Mouse (Mus musculus): ENCODE measurements around the gene Zfp853. TPM values are rescaled to one million over a fixed set of nuclear protein-coding genes. Genes with fewer than 3 reads are reported as not detected.

Gene Zfp853
- polyA plus RNA-seq, 1 experiment from 2014 or later, result not detected

DNA sequence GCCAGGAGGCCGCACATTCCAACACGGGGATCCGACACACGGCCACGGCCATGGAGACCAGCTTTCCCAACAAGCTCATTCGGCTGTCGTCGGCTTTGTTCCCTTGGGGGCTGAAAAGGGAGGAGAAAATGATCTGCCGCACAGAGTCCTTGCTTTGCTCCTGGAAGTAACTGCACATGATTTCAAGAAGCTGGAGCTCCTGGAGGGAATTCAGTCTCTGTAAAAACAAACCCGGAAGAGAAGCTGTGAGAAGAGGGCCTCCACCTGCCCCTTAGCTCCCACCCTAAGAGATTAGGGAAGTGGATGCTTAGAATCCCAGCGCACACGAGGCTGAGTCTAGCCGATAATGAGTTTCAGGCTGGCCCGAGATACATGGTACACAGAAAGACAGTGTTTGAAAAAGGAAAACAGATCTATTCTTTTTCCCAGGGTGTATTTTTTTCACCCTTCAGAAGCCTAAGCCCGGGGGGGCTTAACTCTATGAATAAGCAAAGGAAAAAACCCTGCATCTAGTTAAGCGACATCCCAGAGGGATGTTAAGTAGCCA, 20.8 kb upstream of the Zfp853 start:
- ATAC-seq, result peak; percentile 65; the same call in 1 of the 2 replicates
- H3K4me1 ChIP-seq, result peaks cover 52% of the 10 kb centered on the region
- peak overlapping the region; percentile 89 for H3K27ac ChIP-seq
- H3K4me2 ChIP-seq, result peak overlapping the region; percentile 95
- peak overlapping the region; percentile 75 for H3K4me3 ChIP-seq
- H3K9me3 ChIP-seq (replicated peaks), result no peaks in the 10 kb centered on the region
- WGBS (ENCODE audit: insufficient replicate concordance), result 7% methylated on average over 16 of the region's 16 CpGs
- peak overlapping the region; percentile 95 for H3K9ac ChIP-seq
- H3K27me3 ChIP-seq (replicated peaks), result no peaks in the 10 kb centered on the region
- H3K36me3 ChIP-seq, result peaks cover 80% of the 10 kb centered on the region

DNA sequence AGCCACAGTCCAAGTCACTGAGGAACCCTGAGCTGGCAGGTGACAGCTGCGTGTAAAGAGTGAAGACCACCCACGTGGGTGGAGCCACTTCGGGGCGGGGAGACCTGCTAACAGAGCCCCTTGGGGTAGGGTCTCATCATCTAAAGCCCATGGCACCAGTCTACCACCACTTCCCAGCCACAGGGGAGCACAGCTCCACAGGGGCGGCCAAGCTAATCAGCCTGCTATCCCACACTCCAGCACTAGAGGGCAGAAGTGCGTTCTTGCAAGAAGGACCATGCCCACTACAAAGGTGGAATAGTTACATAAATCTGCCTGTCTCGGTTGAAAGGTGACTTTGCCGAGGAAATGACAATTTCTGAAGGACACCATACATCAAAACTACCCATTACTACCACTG, 18.5 kb upstream of the Zfp853 start:
- no peaks in the 10 kb centered on the region for H3K27me3 ChIP-seq (replicated peaks)
- no peak overlapping the region for H3K9ac ChIP-seq
- ATAC-seq, result no peak
- H3K4me2 ChIP-seq, result no peak overlapping the region
- H3K4me3 ChIP-seq, result no peak overlapping the region
- WGBS (ENCODE audit: insufficient replicate concordance), result 52% methylated on average over 8 of the region's 8 CpGs
- H3K9me3 ChIP-seq (replicated peaks), result no peaks in the 10 kb centered on the region
- no peak overlapping the region for H3K27ac ChIP-seq
- H3K36me3 ChIP-seq, result peaks cover 81% of the 10 kb centered on the region
- H3K4me1 ChIP-seq, result peaks cover 52% of the 10 kb centered on the region

DNA sequence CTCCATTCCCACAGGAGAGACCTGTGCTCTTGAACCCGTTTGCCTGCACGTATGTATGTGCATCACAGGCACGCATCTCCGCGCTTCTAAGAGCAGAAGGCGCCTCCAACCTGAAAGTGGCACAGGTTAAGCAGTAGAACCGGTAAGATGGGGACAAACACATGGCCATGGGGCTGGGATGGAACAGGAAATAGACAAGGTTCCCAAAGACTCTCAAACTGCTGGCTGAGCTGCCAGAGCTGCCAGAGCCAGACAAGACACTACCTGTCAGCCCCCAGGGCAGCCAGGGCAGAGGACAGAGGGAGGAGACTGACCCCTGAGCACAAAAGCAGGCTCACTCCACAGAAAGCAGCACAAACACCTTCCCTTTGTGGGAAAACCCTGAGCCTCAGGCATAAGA, 16.5 kb upstream of the Zfp853 start:
- Histone ChIP-seq H3K4me2 (no peak overlapping the region), H3K27ac (no peak overlapping the region), H3K9me3 (replicated peaks) (no peaks in the 10 kb centered on the region), H3K4me3 (no peak overlapping the region), H3K36me3 (peaks cover 88% of the 10 kb centered on the region), H3K27me3 (replicated peaks) (no peaks in the 10 kb centered on the region), H3K9ac (no peak overlapping the region), H3K4me1 (peaks cover 43% of the 10 kb centered on the region)
- 86% methylated on average over 7 of the region's 7 CpGs for WGBS (ENCODE audit: insufficient replicate concordance)
- ATAC-seq, result no peak

DNA sequence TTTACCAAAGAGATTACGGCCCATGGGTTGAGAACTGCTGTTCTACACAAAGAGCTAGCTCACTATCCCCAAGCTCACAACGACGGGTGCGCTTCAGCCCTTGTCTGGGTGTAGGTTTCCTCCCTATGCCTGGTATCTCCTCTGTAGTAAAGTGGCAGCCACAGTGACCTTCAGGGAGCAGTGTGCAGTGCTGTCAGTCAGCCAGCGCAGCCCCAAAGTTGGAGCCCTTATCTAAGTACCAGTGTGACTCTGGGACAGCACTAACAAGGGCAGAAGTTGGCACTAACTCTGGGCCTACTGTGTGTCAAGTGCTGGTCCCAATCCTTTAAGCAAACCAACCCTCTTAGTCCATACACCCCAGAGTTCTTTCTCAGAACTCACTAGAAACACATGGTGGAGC, 15.4 kb upstream of the Zfp853 start:
- no peaks in the 10 kb centered on the region for H3K27me3 ChIP-seq (replicated peaks)
- no peak overlapping the region for H3K27ac ChIP-seq
- H3K4me2 ChIP-seq, result no peak overlapping the region
- no peak for ATAC-seq
- H3K4me1 ChIP-seq, result peaks cover 38% of the 10 kb centered on the region
- no peaks in the 10 kb centered on the region for H3K9me3 ChIP-seq (replicated peaks)
- H3K36me3 ChIP-seq, result peaks cover 98% of the 10 kb centered on the region
- no peak overlapping the region for H3K4me3 ChIP-seq
- no peak overlapping the region for H3K9ac ChIP-seq
- 89% methylated on average over 5 of the region's 5 CpGs for WGBS (ENCODE audit: insufficient replicate concordance)

DNA sequence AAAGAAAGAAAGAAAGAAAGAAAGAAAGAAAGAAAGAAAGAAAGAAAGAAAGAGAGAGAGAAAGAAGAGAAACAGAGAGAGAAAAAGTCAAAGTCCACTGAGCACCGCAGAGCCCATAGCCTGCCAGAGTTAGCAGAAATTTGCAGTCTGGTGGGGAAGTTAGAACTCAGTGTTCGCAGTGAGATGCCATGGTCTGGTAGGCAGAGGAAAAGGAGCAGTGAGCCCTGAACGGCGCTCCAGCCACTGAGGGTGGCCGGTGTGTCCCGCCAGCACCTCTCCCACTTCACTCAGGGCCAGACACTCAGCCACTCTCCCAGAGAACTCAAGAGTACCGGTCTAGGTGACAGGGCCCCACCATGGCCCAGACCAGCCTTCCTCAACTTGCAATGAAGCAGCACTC, 10.8 kb upstream of the Zfp853 start:
- Histone ChIP-seq H3K27ac (no peak overlapping the region), H3K9me3 (replicated peaks) (no peaks in the 10 kb centered on the region), H3K4me1 (no peaks in the 10 kb centered on the region), H3K27me3 (replicated peaks) (no peaks in the 10 kb centered on the region), H3K4me2 (no peak overlapping the region), H3K9ac (no peak overlapping the region), H3K36me3 (peaks cover 99% of the 10 kb centered on the region), H3K4me3 (no peak overlapping the region)
- ATAC-seq, result no peak
- 85% methylated on average over 7 of the region's 7 CpGs for WGBS (ENCODE audit: insufficient replicate concordance)

DNA sequence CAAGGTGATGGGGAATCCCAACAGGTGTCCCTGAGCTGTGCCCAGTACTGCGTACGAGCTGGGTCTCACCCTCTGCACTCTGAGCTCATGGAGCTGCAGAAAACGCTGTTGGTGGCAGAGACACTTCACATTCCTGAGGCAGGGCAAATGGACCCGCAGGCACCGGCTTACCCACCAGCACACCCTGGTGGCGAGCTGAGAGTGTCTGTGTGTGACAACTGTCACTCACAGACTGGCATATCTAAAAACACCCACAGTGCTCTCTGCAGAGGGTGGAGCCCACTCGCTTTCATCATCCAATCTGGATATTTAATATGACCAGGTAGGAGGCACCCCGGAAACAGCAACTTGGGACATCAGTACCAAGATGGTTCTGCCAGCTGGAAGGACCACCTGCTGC, 7.9 kb upstream of the Zfp853 start:
- no peaks in the 10 kb centered on the region for H3K9me3 ChIP-seq (replicated peaks)
- no peaks in the 10 kb centered on the region for H3K27me3 ChIP-seq (replicated peaks)
- no peak overlapping the region for H3K4me2 ChIP-seq
- ATAC-seq, result no peak
- H3K9ac ChIP-seq, result no peak overlapping the region
- peaks cover 81% of the 10 kb centered on the region for H3K36me3 ChIP-seq
- 82% methylated on average over 8 of the region's 8 CpGs for WGBS (ENCODE audit: insufficient replicate concordance)
- H3K4me3 ChIP-seq, result no peak overlapping the region
- no peak overlapping the region for H3K27ac ChIP-seq
- no peaks in the 10 kb centered on the region for H3K4me1 ChIP-seq

DNA sequence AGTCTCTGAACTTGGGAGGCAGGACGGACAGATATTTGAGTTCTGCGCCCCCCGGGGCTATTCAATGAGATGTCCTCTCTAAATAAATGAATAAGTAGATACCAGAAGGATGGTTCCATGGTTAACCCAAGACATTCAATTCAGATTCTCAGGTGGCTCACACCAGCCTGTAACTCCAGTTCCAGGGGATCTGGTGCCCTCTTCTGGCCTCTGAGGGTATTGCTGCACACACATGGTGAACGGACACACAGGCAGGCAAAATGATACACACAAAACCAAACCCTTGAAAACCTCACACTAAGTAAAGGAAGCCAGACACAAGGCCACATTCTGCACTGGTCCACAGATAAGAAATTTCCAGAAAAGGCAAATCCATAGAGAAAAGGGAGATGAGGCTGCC, 6.3 kb upstream of the Zfp853 start:
- Histone ChIP-seq H3K27me3 (replicated peaks) (peaks cover 2% of the 10 kb centered on the region; the same call in 1 of the 2 replicates), H3K9ac (no peak overlapping the region), H3K4me3 (no peak overlapping the region), H3K9me3 (replicated peaks) (no peaks in the 10 kb centered on the region), H3K36me3 (peaks cover 65% of the 10 kb centered on the region), H3K27ac (no peak overlapping the region), H3K4me1 (no peaks in the 10 kb centered on the region), H3K4me2 (no peak overlapping the region)
- no peak for ATAC-seq
- 77% methylated on average over 4 of the region's 4 CpGs for WGBS (ENCODE audit: insufficient replicate concordance)

DNA sequence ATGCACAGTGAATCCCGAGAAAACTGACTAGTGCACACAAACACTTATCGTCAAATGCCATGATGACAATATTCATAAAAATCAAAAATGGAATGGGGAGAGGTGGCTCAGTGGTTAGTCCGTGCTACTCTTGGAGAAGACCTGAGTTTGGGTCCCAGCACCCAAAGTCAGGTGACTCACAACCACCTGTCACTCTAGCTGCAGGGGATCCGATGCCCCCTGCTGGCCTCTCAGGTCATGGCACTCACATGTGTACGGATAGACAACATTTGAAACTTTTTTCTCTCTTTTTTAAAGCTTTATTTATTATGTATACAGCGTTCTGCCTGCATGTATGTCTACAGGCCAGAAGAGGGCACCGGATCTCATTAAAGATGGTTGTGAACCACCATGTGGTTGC, 5.0 kb upstream of the Zfp853 start:
- Histone ChIP-seq H3K9ac (no peak overlapping the region), H3K9me3 (replicated peaks) (no peaks in the 10 kb centered on the region), H3K4me2 (no peak overlapping the region), H3K36me3 (peaks cover 53% of the 10 kb centered on the region), H3K27ac (no peak overlapping the region), H3K4me1 (peaks cover 1% of the 10 kb centered on the region; the same call in 1 of the 2 replicates), H3K27me3 (replicated peaks) (peaks cover 15% of the 10 kb centered on the region), H3K4me3 (no peak overlapping the region)
- 82% methylated on average over 7 of the region's 7 CpGs for WGBS (ENCODE audit: insufficient replicate concordance)
- no peak for ATAC-seq

DNA sequence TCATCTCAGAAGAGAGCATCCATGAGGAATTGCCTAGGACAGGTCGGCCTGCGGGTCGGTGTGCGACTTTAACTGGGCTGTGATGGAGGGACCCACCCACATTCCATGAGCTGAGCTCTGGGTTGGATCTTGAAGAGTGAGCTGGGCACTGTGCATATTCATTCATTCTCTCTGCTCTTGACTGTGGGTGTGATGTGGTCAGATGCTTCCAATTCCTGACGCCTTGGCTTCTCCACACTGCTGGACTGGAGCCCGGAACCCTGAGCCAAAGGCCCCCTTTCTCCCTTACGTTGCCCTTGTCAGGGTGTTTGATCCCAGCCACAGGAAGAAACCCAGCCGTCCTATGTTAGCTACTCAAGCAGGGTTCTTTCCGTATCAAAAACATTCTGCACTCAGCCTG, 4.6 kb upstream of the Zfp853 start:
- Histone ChIP-seq H3K9ac (no peak overlapping the region), H3K36me3 (peaks cover 49% of the 10 kb centered on the region), H3K27me3 (replicated peaks) (peaks cover 19% of the 10 kb centered on the region), H3K4me3 (no peak overlapping the region), H3K4me1 (peaks cover 5% of the 10 kb centered on the region; the same call in 1 of the 2 replicates), H3K4me2 (no peak overlapping the region), H3K27ac (no peak overlapping the region), H3K9me3 (replicated peaks) (no peaks in the 10 kb centered on the region)
- no peak for ATAC-seq
- 86% methylated on average over 9 of the region's 9 CpGs for WGBS (ENCODE audit: insufficient replicate concordance)

DNA sequence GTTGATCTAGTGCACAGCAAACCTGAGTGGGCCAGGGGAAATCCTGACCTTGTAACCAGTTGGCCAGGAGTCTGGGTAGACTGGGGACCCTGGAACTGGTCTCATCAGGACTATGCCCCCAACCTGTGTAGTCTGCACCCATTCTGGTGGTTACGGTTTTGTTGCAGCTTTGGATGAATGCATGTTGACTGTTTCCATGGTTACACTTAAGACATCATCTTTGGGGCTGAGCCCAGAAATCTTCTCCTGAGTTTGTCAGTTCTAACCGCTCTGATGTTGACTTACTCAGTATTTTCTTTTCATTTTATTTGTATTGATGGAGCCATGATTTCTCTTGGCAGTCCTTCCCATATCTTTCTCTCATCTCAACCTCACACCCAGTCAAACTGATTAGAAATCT, 1.9 kb upstream of the Zfp853 start:
- Histone ChIP-seq H3K9me3 (replicated peaks) (no peaks in the 10 kb centered on the region), H3K9ac (no peak overlapping the region), H3K27me3 (replicated peaks) (peaks cover 45% of the 10 kb centered on the region), H3K4me3 (no peak overlapping the region), H3K36me3 (peaks cover 23% of the 10 kb centered on the region), H3K27ac (no peak overlapping the region), H3K4me1 (peaks cover 7% of the 10 kb centered on the region; the same call in 1 of the 2 replicates), H3K4me2 (no peak overlapping the region)
- no peak for ATAC-seq
- WGBS (ENCODE audit: insufficient replicate concordance), result 89% methylated on average over 2 of the region's 2 CpGs

DNA sequence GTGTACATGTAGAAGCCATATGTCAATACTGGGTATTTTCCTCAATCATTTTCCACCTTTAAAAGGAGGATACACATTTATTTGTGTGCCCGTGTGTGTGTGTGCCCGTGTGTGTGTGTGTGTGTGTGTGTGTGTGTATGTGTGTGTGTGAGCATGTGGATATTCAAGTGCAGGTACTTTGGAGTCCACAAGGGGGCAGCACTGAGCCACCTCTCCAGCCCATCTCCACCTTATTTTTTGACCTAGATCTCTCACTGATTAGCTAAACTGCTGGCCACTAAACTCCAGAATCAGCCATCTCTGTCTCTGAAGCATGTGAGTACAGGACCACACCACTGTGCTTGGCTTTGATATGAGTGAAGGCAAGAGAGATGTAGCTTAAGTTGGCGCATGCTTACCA, 1.4 kb upstream of the Zfp853 start:
- WGBS (ENCODE audit: insufficient replicate concordance), result 78% methylated on average over 3 of the region's 3 CpGs
- peaks cover 18% of the 10 kb centered on the region for H3K36me3 ChIP-seq
- H3K9me3 ChIP-seq (replicated peaks), result no peaks in the 10 kb centered on the region
- no peak overlapping the region for H3K4me2 ChIP-seq
- no peak for ATAC-seq
- H3K4me1 ChIP-seq, result peaks cover 7% of the 10 kb centered on the region; the same call in 1 of the 2 replicates
- no peak overlapping the region for H3K4me3 ChIP-seq
- no peak overlapping the region for H3K9ac ChIP-seq
- peaks cover 50% of the 10 kb centered on the region for H3K27me3 ChIP-seq (replicated peaks)
- no peak overlapping the region for H3K27ac ChIP-seq

DNA sequence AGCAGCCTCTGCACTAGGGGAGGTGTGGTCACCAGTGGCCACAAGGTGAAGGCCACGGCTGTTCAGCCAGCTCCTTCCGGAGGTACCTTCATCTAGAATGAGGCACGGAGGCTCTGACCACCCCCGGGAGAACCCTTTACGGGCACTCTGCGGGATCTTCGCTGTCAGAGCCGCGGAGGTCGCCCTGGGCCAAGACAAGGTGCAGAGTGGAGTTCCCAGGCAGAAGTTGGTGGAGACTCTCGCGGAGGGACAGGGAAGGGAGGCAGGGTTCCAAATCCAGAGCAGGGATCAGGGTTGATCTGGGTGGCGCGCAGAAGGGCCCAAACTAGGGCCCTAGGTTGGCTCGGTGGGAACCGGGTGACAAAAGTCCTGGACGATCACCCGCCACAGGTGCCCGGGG, 544 bp downstream of the Zfp853 start:
- H3K4me3 ChIP-seq, result peak overlapping the region; percentile 33
- peaks cover 70% of the 10 kb centered on the region for H3K27me3 ChIP-seq (replicated peaks)
- WGBS (ENCODE audit: insufficient replicate concordance), result 4% methylated on average over 18 of the region's 19 CpGs
- H3K9me3 ChIP-seq (replicated peaks), result no peaks in the 10 kb centered on the region; the same call in 1 of the 2 replicates
- H3K4me1 ChIP-seq, result peaks cover 8% of the 10 kb centered on the region; the same call in 1 of the 2 replicates
- no peaks in the 10 kb centered on the region for H3K36me3 ChIP-seq
- H3K27ac ChIP-seq, result no peak overlapping the region
- H3K9ac ChIP-seq, result no peak overlapping the region
- ATAC-seq, result no peak
- H3K4me2 ChIP-seq, result peak overlapping the region; percentile 63

DNA sequence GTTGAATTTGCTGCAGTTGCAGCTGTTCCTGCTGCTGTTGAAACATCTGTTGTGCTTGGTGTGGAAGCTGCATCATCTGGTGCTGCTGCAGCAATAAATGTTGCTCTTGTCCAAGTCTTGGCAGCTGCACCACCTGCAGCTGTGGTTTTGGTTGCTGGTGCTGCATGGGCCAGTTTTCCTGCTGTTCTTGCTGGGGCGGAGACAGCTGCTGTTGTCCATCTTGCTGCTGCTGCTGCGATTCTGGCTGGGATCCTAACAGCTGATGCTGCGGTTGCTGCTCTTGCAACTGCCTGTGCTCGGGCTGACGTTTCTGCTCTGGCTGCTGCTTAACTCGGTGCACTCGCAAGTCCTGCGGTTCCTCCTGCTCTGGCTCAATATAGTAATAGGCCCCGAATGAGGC, 4.1 kb downstream of the Zfp853 start:
- no peaks in the 10 kb centered on the region for H3K36me3 ChIP-seq
- WGBS (ENCODE audit: insufficient replicate concordance), result 60% methylated on average over 9 of the region's 9 CpGs
- no peak for ATAC-seq
- no peak overlapping the region for H3K9ac ChIP-seq
- no peak overlapping the region for H3K4me2 ChIP-seq
- peaks cover 12% of the 10 kb centered on the region; the same call in 1 of the 2 replicates for H3K4me1 ChIP-seq
- no peaks in the 10 kb centered on the region; the same call in 1 of the 2 replicates for H3K9me3 ChIP-seq (replicated peaks)
- no peak overlapping the region for H3K27ac ChIP-seq
- H3K4me3 ChIP-seq, result no peak overlapping the region
- H3K27me3 ChIP-seq (replicated peaks), result peaks cover 100% of the 10 kb centered on the region

Data from liver, embryonic 12.5 days (tissue).